Mouse (Mus musculus): ENCODE measurements around the gene Cep112.

Gene Cep112

GRCm38 (mm10) chr11:108909396-108910195, 484.6 kb downstream of the Cep112 start:
- DNase-seq (ENCODE audit: low read depth, low spot score): peak; percentile 87

Data from ES-CJ7 (cell line).